Mouse (Mus musculus) kidney, adult 2 months (tissue): ENCODE results near the gene Ly6g6f.

ENCODE experiments used
- CTCF ChIP-seq: fragments of 200-500 bp; conservative IDR thresholded peaks from 2 replicates; pipeline ENCODE4 v1.5.1; 2011; ENCODE audit warnings: low read depth, mild to moderate bottlenecking, control low read depth, low read length, moderate library complexity, mixed read lengths; ENCODE audit not compliant: insufficient read depth, insufficient read length
- POLR2A ChIP-seq: fragments of 200-500 bp; IDR thresholded peaks from one replicate; pipeline ENCODE4 v1.6.1; 2011; ENCODE audit warnings: low read depth, low read length, control low read depth

- no peak for TF ChIP-seq CTCF
- TF ChIP-seq POLR2A, result no peak
Measured at GRCm38 (mm10) chr17:35034896-35035295, 50.5 kb downstream of the Ly6g6f start.
